Mouse (Mus musculus) skeletal muscle tissue, adult 2 months (tissue): ENCODE data around the gene Sppl2a.
A peak's percentile ranks its signal among the peaks of the same experiment; 100 is the strongest.
"Not testable (repeated sequence)": the region's sequence is repeated elsewhere in the genome, so short reads cannot be mapped to it uniquely, and the experiment has no call there.

Experiments used
- DNase-seq: peaks from one replicate; pipeline ENCODE4 v3.0.0-alpha.2; 2012; ENCODE audit warnings: low read depth, low spot score

The Sppl2a gene

DNA sequence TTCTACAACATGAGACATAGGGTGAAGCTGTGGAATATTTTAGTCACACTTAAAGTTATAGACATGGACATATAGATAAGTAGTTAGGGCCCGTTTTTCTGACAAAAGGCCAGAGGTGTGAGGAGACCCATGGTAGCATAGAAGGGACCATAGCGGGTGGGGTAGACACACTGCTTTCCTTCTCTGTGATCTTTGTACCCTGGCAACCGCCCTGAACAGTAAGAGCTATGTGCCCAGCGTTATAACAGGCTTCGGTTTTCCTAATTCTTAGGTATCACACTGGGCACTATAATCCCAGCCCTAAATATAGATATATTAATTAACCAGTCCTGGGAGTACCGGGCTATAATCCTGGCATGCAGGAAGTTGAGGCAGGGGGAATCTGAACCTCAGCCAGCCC, 36.1 kb downstream of the Sppl2a start:
- no peak for DNase-seq

DNA sequence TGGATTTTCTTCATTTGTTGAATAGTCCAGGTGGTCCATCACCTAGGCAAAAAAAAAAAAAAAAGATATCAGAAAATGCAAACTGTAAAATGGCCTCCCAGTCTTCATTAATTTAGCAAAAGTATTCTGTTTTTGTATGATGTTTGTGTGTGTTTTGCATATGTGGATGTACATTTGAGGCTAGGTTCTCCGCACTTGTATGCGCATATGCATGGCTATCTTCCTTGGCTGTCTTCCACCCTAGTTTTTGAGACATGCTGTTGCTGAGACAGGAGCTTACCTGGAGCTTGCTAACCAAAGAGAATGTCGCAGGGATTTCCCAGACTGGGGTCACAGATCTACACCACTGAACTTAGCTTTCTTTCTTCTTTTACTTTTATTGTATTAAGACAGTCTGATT, 38.8 kb downstream of the Sppl2a start:
- DNase-seq, result no peak

DNA sequence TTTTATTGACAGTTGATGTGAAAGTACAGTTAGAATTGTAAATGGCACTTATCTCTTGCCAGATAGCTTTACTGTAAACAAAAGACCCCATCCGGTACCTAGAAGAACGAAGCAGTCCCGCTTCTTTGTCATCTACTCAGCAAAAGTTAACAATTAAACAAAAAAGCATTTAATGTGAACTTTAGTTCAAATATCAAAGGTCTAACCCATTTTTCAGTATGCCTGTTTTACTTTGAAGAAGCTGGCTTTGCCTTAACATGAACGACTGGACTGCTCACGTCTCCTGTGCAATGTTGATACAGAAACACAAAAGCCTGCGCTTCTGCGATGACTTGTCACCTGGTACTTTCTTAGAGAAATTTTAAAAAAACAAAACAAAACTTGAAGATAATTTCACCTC, 40.7 kb downstream of the Sppl2a start:
- no peak for DNase-seq

DNA sequence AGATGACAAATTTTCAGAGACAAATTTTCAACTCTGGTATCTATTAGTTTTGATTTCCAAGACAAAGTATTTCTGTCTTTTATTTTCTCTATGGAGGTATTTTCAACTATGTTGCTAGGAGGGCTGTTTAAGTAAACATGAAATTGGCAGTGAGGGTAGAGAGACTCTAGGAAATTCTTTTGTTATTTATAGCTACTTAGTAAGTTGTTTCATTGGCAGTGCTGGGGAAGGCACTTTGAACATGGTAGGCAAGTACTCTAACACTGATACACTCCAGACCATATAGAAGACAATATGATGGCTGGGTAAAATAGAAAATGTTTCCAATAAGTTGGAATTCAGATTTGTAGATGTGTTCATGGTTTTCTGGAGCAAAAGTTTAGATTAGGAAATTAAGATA, 41.3 kb downstream of the Sppl2a start:
- DNase-seq, result peak; percentile 21

DNA sequence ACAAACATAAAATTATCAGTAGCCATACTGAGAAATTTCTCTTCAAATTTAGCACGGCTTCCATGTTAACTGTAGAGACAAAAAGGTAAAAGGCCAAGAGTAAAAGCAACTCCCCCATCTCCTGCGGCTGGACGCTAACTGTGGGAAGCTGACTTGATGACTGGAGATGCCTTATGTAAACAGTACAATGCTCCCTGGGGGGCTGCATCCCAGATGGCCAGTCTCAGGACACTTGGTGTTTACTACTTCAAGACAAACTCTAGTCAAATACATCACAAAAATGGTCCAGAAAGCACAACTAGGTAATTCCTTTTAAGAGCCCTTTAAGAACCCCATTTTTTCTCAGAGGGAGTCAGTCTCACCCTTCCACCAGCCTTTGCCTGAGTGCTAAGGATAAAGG, 45.9 kb downstream of the Sppl2a start:
- DNase-seq, result no peak

DNA sequence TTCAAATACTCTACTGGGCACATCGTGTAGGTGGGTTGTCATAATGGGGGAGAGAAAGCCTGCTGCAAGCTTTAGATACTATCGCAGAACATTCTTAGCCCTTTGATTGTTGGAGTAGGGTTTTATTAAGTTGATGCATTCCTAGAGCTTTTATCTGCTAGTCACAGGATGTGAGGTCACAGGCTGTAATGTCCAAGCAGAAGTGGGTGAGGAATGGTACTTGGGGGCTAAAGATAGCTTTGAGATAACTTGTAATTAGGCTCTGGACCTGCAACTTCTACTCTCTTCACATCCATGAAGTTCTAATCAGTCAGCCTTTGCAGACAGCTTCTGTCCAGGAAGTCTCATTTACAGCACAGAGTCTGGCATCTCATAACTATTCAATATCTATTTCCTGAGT, 47.2 kb downstream of the Sppl2a start:
- no peak for DNase-seq

DNA sequence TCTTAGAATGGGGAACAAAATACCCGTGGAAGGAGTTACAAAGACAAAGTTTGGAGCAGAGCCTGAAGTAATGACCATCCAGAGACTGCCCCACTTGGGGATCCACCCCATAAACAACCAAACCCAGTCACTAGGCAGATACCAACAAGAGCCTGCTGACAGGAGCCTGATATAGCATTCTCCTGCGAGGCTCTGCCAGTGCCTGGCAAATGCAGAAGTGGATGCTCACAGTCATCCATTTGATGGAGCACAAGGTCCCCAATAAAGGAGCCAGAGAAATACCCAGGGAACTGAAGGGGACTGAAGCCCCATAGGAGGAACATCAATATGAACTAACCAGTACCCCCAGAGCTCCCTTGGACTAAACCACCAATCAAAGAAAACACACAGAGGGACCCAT, 50.3 kb downstream of the Sppl2a start:
- DNase-seq, result not testable (repeated sequence)

DNA sequence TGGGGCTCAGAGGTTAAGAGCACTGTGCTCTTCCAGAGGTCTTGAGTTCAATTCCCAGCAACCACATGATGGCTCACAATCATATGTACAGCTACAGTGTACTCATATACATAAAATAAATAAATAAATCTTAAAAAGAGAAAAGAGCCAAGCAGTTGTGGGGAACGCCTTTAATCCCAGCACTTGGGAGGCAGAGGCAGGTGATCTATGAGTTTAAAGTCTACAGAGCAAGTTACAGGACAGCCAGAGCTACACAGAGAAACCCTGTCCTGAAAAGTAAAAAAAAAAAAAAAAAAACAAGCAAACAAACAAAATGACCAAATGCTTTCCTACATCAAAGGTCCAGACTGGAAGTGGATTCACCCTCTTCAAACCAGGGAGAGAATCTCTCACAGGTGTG, 55.0 kb downstream of the Sppl2a start:
- no peak for DNase-seq

DNA sequence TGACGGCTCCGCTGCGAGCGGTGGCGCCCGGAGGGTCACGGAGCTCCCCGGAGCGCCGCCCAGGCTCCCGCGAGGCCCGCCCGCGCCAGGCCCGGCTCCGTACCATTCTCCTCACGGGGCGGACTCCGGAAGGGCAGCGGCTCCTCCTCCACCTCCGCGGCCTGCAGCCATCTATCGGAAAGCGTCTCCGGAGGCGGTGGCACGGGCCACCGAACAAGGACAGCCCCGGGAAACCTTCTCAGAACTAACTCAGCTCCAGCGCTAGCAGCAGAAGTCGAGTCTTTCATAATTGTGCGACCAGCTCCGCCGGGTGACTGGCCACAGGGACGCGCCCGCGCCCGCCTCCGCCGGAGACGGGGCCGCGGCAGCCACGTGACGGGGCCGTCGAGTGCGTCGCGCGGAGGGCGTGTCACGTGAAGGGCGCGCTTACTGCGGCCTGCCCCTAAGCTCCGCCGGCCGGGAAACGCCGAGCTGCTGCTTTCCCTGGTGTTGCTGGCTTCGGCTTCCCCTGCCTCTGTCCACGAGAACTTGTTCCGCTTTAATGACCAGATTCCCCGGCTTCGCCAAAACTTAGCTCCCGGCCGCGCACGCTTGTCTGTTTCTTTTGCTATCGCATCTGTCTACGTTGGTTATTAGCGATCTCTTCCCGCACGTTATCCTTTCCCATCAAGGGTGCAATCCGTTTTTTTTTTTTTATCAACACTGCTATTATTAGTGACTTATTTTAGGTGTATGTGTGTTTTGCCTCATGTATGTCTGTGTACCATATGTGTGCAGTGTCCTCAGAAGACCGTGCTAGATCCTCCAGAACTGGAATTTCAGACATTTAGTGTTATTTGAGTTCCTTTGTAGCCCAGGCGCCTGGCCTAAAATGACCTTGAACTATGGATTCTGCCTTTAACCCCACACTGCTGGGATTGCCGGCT, 56.9 kb downstream of the Sppl2a start, which contains the start of gene Trpm7:
Gene Trpm7 (minus strand): TSS at position 360 of the 926 bp plus-strand sequence.
- peak; percentile 95 for DNase-seq

DNA sequence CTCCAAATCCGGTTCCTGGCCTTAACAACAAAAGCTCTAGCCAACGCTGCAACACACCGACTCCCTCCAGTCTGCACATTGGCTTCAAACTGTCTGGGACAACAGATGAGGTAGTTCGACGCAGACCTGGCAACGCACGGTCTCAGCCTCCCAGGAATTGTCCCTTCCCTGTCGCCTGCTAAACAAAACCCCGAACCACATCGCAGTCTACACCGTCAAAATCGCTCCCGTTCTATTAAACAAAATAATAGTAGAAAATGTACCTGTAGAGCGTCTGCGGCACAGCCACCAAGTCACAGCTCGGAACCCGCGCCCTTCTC, 57.6 kb downstream of the Sppl2a start:
- DNase-seq, result peak; percentile 39

DNA sequence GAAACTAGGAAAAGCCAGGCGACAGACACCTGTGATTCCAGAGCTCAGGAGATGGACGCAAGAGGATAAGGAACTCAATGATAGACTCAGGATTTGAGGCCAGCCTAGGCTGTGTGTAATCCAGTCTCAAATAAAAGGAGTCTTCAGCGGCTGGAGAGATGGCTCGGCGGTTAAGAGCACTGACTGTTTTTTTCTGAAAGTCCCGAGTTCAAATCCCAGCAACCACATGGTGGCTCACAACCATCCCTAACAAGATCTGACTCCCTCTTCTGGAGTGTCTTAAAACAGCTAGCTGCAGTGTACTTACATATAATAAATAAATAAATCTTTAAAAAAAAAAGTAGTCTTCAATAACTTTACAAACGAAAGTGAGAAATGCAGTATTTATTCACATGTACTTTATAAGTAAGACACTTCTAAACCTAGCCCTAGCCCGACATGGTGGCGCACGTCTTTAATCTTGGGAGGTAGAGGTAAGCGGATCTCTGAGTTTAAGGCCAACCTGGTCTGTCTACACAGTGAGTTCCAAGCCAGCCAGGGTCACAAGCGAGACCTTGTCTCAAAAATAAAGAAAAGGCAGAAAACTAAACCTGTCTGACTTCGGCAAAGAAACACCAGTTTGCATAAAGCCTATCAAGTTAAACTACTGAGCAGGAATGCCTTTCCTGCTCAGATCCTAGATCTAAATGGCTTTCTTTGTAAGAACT, 58.1 kb downstream of the Sppl2a start:
- DNase-seq, result no peak

DNA sequence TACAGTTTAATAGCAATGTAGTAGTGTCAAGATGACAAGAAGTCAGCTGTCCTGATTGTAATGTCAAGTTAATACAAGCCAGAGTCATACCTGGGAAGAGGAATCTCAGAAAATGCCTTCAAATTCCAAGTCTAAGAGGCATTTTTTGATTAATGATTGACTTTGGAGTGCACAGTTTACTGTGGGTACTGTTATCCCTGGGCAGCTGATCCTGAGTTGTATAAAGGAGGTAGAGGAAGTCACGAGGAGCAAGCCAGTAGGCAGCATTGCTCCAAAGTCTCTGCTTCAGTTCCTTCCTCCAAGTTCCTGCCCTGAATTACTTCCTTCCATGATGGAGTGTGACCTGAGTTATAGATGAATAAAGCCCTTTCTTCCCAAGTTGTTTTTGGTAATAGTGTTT, 66.7 kb downstream of the Sppl2a start:
- no peak for DNase-seq

DNA sequence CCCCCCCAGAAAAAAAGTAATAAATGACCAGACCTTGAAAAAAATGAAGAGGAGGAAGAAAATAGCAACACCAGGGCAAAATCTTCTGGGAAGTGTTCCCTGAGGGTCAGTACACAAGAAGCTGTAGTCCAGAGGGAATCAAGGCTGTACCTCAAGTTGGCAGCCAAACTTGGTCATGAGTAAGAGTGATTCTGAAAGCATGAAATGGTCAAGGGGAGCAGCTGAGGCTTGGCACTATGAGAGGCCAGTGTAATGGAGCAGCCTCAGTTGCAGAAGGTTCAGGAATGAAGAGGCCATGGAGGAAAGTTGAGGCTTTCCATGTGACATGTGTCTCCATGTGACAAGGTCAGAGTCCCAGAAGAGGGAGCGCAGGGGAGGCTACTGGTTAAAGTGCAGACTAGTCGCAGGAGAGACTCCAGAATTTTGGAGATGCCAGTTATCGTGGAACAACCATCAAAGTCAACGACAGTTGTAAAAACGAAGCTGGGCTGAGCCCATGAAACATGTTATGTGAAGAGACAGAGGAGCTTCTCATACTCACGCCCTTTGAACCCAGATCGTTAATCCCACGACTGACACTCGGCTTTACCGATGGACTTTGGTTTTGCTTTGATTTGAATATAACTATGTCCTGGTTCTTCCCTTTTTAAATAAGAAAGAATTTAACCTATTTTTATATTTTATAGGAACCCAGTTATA, 67.4 kb downstream of the Sppl2a start:
- peak; percentile 9 for DNase-seq

DNA sequence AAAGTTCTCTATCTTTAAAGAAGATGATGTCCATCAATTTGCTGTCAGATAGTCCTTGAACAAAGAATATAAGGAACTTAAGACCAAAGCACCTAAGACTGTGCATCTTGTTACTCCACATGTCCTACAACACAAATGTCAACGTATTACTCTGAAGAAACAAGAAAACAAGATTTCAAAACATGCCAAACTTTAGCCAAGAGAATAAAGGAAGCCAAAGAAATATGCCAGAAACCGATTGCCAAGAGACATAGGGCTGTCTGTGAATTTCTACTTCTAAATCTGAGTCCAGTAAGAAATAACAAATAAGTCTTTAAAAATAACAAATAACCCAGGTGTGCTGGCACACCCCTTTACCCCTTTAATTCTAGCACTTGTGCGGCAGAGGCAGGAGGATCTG, 68.0 kb downstream of the Sppl2a start:
- DNase-seq, result no peak

DNA sequence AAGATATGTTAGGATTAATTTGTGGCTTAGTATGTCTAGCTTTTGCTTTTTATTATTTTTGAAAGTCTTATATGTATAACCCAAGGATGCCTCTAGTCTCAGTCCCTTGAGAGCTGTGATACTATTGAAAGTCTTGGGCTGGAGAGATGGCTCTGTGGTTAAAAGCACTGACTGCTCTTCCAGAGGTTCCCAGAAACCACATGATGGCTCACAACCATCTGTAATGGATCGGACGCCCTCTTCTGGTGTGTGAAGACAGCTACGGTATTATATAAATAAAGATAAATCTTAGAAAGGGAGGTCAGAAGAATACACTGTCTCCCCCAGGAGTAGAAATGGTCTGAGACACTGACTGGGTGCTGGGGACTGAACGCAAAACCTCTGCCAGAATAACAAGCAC, 88.3 kb downstream of the Sppl2a start:
- no peak for DNase-seq
